8 mouse cellular contexts compared by ENCODE assay signal in genomic region chr14:12531101-12531500, GRCm38 (mm10).
DNase-seq lines count a peak whose midpoint lies in the region; ATAC-seq and TF ChIP-seq lines count a peak whose summit lies in the region.

No protein-coding gene starts in this region.

- H3K36me3 ChIP-seq in heart, postnatal 0 days (replicated peaks; ENCODE audit: control insufficient read depth, insufficient read depth, low read length), result no peaks in the 10 kb centered on the region
- H3K36me3 ChIP-seq in heart, embryonic 10.5 days, result no peaks in the 10 kb centered on the region
- no peaks in the 10 kb centered on the region for H3K36me3 ChIP-seq in midbrain, embryonic 15.5 days (replicated peaks)

- no peaks in the 10 kb centered on the region for H3K9me3 ChIP-seq in heart, postnatal 0 days (replicated peaks; ENCODE audit: control insufficient read depth, low read length)
- H3K9me3 ChIP-seq in heart, embryonic 10.5 days, result no peaks in the 10 kb centered on the region
- no peaks in the 10 kb centered on the region for H3K9me3 ChIP-seq in midbrain, embryonic 15.5 days

- H3K4me3 ChIP-seq in heart, postnatal 0 days (ENCODE audit: low read depth, low read length), result no peak overlapping the region
- no peak overlapping the region for H3K4me3 ChIP-seq in heart, embryonic 10.5 days
- no peak overlapping the region for H3K4me3 ChIP-seq in embryonic fibroblast, embryonic 13.5 days (ENCODE audit: insufficient read depth, low read length)
- no peak overlapping the region for H3K4me3 ChIP-seq in midbrain, embryonic 15.5 days

- no peak overlapping the region for H3K27ac ChIP-seq in heart, postnatal 0 days (ENCODE audit: low read depth)
- H3K27ac ChIP-seq in heart, embryonic 10.5 days, result no peak overlapping the region
- H3K27ac ChIP-seq in embryonic fibroblast, embryonic 13.5 days (ENCODE audit: insufficient read depth, low read length), result no peak overlapping the region
- H3K27ac ChIP-seq in midbrain, embryonic 15.5 days, result no peak overlapping the region

- H3K27me3 ChIP-seq in heart, postnatal 0 days (ENCODE audit: control insufficient read depth, insufficient read depth, low read length), result 0 out of 2 replicates have a peak, but pooled peaks cover 3% of the 10 kb centered on the region
- no peaks in the 10 kb centered on the region; the same call in 1 of the 2 replicates for H3K27me3 ChIP-seq in heart, embryonic 10.5 days (ENCODE audit: insufficient read depth, poor library complexity, severe bottlenecking)
- H3K27me3 ChIP-seq in midbrain, embryonic 15.5 days (replicated peaks), result 0 out of 2 replicates have a peak, but pooled peaks cover 2% of the 10 kb centered on the region

- H3K4me1 ChIP-seq in heart, postnatal 0 days (ENCODE audit: control insufficient read depth, insufficient read depth), result no peaks in the 10 kb centered on the region
- no peaks in the 10 kb centered on the region for H3K4me1 ChIP-seq in heart, embryonic 10.5 days
- no peaks in the 10 kb centered on the region for H3K4me1 ChIP-seq in embryonic fibroblast, embryonic 13.5 days (ENCODE audit: control insufficient read depth, insufficient read depth, low read length)
- peaks cover 5% of the 10 kb centered on the region; the same call in 1 of the 2 replicates for H3K4me1 ChIP-seq in midbrain, embryonic 15.5 days

- no peak overlapping the region for H3K9ac ChIP-seq in heart, postnatal 0 days (replicated peaks; ENCODE audit: low read depth, low read length)
- H3K9ac ChIP-seq in midbrain, embryonic 15.5 days, result no peak overlapping the region

- peak; percentile 30 for DNase-seq in heart, postnatal 0 days (ENCODE audit: low spot score)
- no peak for DNase-seq in heart, embryonic 10.5 days (ENCODE audit: low spot score)
- DNase-seq in Muller cell, postnatal 12 days (ENCODE audit: inconsistent ontology term), result peak; percentile 19
- peak; percentile 15 for DNase-seq in kidney, postnatal 14 days
- no peak for DNase-seq in gastrocnemius, postnatal 10 days

- peak; percentile 70 for TF ChIP-seq CTCF in heart, postnatal 0 days (IDR thresholded peaks at IDR 0.05; ENCODE audit: low read depth)
- TF ChIP-seq CTCF in embryonic fibroblast, embryonic 13.5 days (IDR thresholded peaks at IDR 0.05; ENCODE audit: borderline replicate concordance, insufficient read depth, low read length), result peak; percentile 59; the same call in 1 of the 2 replicates

- H3K4me2 ChIP-seq in heart, postnatal 0 days (ENCODE audit: low read depth, low read length), result no peak overlapping the region
- no peak overlapping the region for H3K4me2 ChIP-seq in midbrain, embryonic 15.5 days

- TF ChIP-seq EP300 in heart, postnatal 0 days (IDR thresholded peaks at IDR 0.05; ENCODE audit: low read depth), result no peak

- WGBS in heart, postnatal 0 days, result 12% methylated on average over 1 of the region's 1 CpGs
- 18% methylated on average over 1 of the region's 1 CpGs for WGBS in heart, embryonic 10.5 days
- WGBS in midbrain, embryonic 15.5 days, result 21% methylated on average over 1 of the region's 1 CpGs

- ATAC-seq in heart, postnatal 0 days (ENCODE audit: insufficient read depth, low read depth), result 0 out of 2 replicates have a peak, but pooled peaks have one; percentile 44
- ATAC-seq in midbrain, embryonic 15.5 days (replicated peaks), result peak; percentile 76
- no peak for ATAC-seq in megakaryocyte, adult 5-6 weeks (ENCODE audit: poor library complexity, severe bottlenecking)

- TF ChIP-seq POLR2A in embryonic fibroblast, embryonic 13.5 days (IDR thresholded peaks at IDR 0.05; ENCODE audit: low read depth, low read length), result no peak

Comparison
In these comparisons a context has a peak if more than half of its experiments do, and no peak if none do; other contexts are left out.
1. DNase-seq: peak in heart, postnatal 0 days (single experiment), Muller cell, postnatal 12 days (single experiment) and kidney, postnatal 14 days (single experiment); none in heart, embryonic 10.5 days (single experiment) and gastrocnemius, postnatal 10 days (single experiment).